Mouse (Mus musculus): ENCODE measurements around the gene Snx20.

Snx20 gene

GRCm38 (mm10) chr8:88627265-88627991, 8.5 kb downstream of the Snx20 start:
- H3K36me3 ChIP-seq (ENCODE audit: control insufficient read depth, insufficient read depth, low read length, poor library complexity, severe bottlenecking) = peaks cover 21% of the 10 kb centered on the region
- peak; percentile 36 for DNase-seq (ENCODE audit: low read depth, low spot score)
- H3K27me3 ChIP-seq (ENCODE audit: control insufficient read depth, insufficient read depth, low read length, poor library complexity, severe bottlenecking) = no peaks in the 10 kb centered on the region

GRCm38 (mm10) chr8:88626940-88627264, 9.0 kb downstream of the Snx20 start:
- H3K27me3 ChIP-seq (ENCODE audit: control insufficient read depth, insufficient read depth, low read length, poor library complexity, severe bottlenecking) = no peaks in the 10 kb centered on the region
- peaks cover 21% of the 10 kb centered on the region for H3K36me3 ChIP-seq (ENCODE audit: control insufficient read depth, insufficient read depth, low read length, poor library complexity, severe bottlenecking)
- DNase-seq (ENCODE audit: low read depth, low spot score) = no peak

- no peaks in the 10 kb centered on the region for H3K27me3 ChIP-seq (ENCODE audit: control insufficient read depth, insufficient read depth, low read length, poor library complexity, severe bottlenecking)
- peaks cover 21% of the 10 kb centered on the region for H3K36me3 ChIP-seq (ENCODE audit: control insufficient read depth, insufficient read depth, low read length, poor library complexity, severe bottlenecking)
- peak; percentile 68 for DNase-seq (ENCODE audit: low read depth, low spot score)
Measured at GRCm38 (mm10) chr8:88626433-88626832, 9.5 kb downstream of the Snx20 start.

- DNase-seq (ENCODE audit: low read depth, low spot score) = no peak
- H3K36me3 ChIP-seq (ENCODE audit: control insufficient read depth, insufficient read depth, low read length, poor library complexity, severe bottlenecking) = peaks cover 14% of the 10 kb centered on the region
- no peaks in the 10 kb centered on the region for H3K27me3 ChIP-seq (ENCODE audit: control insufficient read depth, insufficient read depth, low read length, poor library complexity, severe bottlenecking)
Measured at GRCm38 (mm10) chr8:88624276-88624675, 11.7 kb downstream of the Snx20 start.

GRCm38 (mm10) chr8:88623351-88623750, 12.6 kb downstream of the Snx20 start:
- Histone ChIP-seq H3K36me3 (ENCODE audit: control insufficient read depth, insufficient read depth, low read length, poor library complexity, severe bottlenecking) (peaks cover 11% of the 10 kb centered on the region), H3K27me3 (ENCODE audit: control insufficient read depth, insufficient read depth, low read length, poor library complexity, severe bottlenecking) (no peaks in the 10 kb centered on the region)

GRCm38 (mm10) chr8:88621408-88621807, 14.5 kb downstream of the Snx20 start:
- peak; percentile 81 for DNase-seq (ENCODE audit: low read depth, low spot score)
- Histone ChIP-seq H3K36me3 (ENCODE audit: control insufficient read depth, insufficient read depth, low read length, poor library complexity, severe bottlenecking) (peaks cover 4% of the 10 kb centered on the region; the same call in 1 of the 2 replicates), H3K27me3 (ENCODE audit: control insufficient read depth, insufficient read depth, low read length, poor library complexity, severe bottlenecking) (no peaks in the 10 kb centered on the region)

More at GRCm38 (mm10) chr8:88623351-88623750, 12.6 kb downstream of the Snx20 start:
- DNase-seq (ENCODE audit: low read depth, low spot score) = no peak

- no peak for DNase-seq (ENCODE audit: low read depth, low spot score)
- Histone ChIP-seq H3K27me3 (ENCODE audit: control insufficient read depth, insufficient read depth, low read length, poor library complexity, severe bottlenecking) (no peaks in the 10 kb centered on the region), H3K36me3 (ENCODE audit: control insufficient read depth, insufficient read depth, low read length, poor library complexity, severe bottlenecking) (peaks cover 4% of the 10 kb centered on the region; the same call in 1 of the 2 replicates)
Measured at GRCm38 (mm10) chr8:88620931-88621330, 15.0 kb downstream of the Snx20 start.

- DNase-seq (ENCODE audit: low read depth, low spot score) = peak; percentile 56
- peaks cover 2% of the 10 kb centered on the region; the same call in 1 of the 2 replicates for H3K36me3 ChIP-seq (ENCODE audit: control insufficient read depth, insufficient read depth, low read length, poor library complexity, severe bottlenecking)
Measured at GRCm38 (mm10) chr8:88619513-88619912, 16.4 kb downstream of the Snx20 start.

GRCm38 (mm10) chr8:88618612-88619011, 17.3 kb downstream of the Snx20 start:
- Histone ChIP-seq H3K36me3 (ENCODE audit: control insufficient read depth, insufficient read depth, low read length, poor library complexity, severe bottlenecking) (no peaks in the 10 kb centered on the region), H3K27me3 (ENCODE audit: control insufficient read depth, insufficient read depth, low read length, poor library complexity, severe bottlenecking) (no peaks in the 10 kb centered on the region)
- no peak for DNase-seq (ENCODE audit: low read depth, low spot score)

More at GRCm38 (mm10) chr8:88619513-88619912, 16.4 kb downstream of the Snx20 start:
- H3K27me3 ChIP-seq (ENCODE audit: control insufficient read depth, insufficient read depth, low read length, poor library complexity, severe bottlenecking) = no peaks in the 10 kb centered on the region

GRCm38 (mm10) chr8:88614981-88615380, 20.9 kb downstream of the Snx20 start:
- H3K36me3 ChIP-seq (ENCODE audit: control insufficient read depth, insufficient read depth, low read length, poor library complexity, severe bottlenecking) = no peaks in the 10 kb centered on the region

GRCm38 (mm10) chr8:88610271-88610670, 25.7 kb downstream of the Snx20 start:
- Histone ChIP-seq H3K27me3 (ENCODE audit: control insufficient read depth, insufficient read depth, low read length, poor library complexity, severe bottlenecking) (no peaks in the 10 kb centered on the region), H3K36me3 (ENCODE audit: control insufficient read depth, insufficient read depth, low read length, poor library complexity, severe bottlenecking) (no peaks in the 10 kb centered on the region)
- no peak for DNase-seq (ENCODE audit: low read depth, low spot score)

More at GRCm38 (mm10) chr8:88614981-88615380, 20.9 kb downstream of the Snx20 start:
- DNase-seq (ENCODE audit: low read depth, low spot score) = no peak
- no peaks in the 10 kb centered on the region for H3K27me3 ChIP-seq (ENCODE audit: control insufficient read depth, insufficient read depth, low read length, poor library complexity, severe bottlenecking)

- no peaks in the 10 kb centered on the region for H3K27me3 ChIP-seq (ENCODE audit: control insufficient read depth, insufficient read depth, low read length, poor library complexity, severe bottlenecking)
- H3K36me3 ChIP-seq (ENCODE audit: control insufficient read depth, insufficient read depth, low read length, poor library complexity, severe bottlenecking) = no peaks in the 10 kb centered on the region
- DNase-seq (ENCODE audit: low read depth, low spot score) = no peak
Measured at GRCm38 (mm10) chr8:88609036-88609435, 26.9 kb downstream of the Snx20 start.

- no peak for DNase-seq (ENCODE audit: low read depth, low spot score)
- H3K27me3 ChIP-seq (ENCODE audit: control insufficient read depth, insufficient read depth, low read length, poor library complexity, severe bottlenecking) = no peaks in the 10 kb centered on the region
- no peaks in the 10 kb centered on the region for H3K36me3 ChIP-seq (ENCODE audit: control insufficient read depth, insufficient read depth, low read length, poor library complexity, severe bottlenecking)
Measured at GRCm38 (mm10) chr8:88605361-88606040, 30.4 kb downstream of the Snx20 start.

GRCm38 (mm10) chr8:88604065-88605038, 31.6 kb downstream of the Snx20 start:
- no peak for DNase-seq (ENCODE audit: low read depth, low spot score)
- Histone ChIP-seq H3K36me3 (ENCODE audit: control insufficient read depth, insufficient read depth, low read length, poor library complexity, severe bottlenecking) (no peaks in the 10 kb centered on the region), H3K27me3 (ENCODE audit: control insufficient read depth, insufficient read depth, low read length, poor library complexity, severe bottlenecking) (no peaks in the 10 kb centered on the region)

Data from splenic B cell, adult 2 months (primary cell).